8 mouse cellular contexts compared by ENCODE assay signal in genomic region chr14:79562745-79563144, GRCm38 (mm10). TPM values are rescaled to one million over a fixed set of nuclear protein-coding genes. Genes with fewer than 3 reads are reported as not detected.
DNase-seq lines count a peak whose midpoint lies in the region; ATAC-seq and TF ChIP-seq lines count a peak whose summit lies in the region.

No protein-coding gene starts in this region.

- H3K27ac ChIP-seq in layer of hippocampus, adult 2 months = peak overlapping the region; percentile 12; the same call in 1 of the 2 replicates
- peak overlapping the region; percentile 53; the same call in 1 of the 2 replicates for H3K27ac ChIP-seq in ES-Bruce4 (ENCODE audit: insufficient read depth, low read length)
- H3K27ac ChIP-seq in intestine, embryonic 16.5 days (ENCODE audit: low read length) = 0 out of 2 replicates have a peak overlapping the region, but pooled peaks have one; percentile 15

- H3K9ac ChIP-seq in ES-Bruce4 (ENCODE audit: low read depth, poor library complexity, severe bottlenecking) = no peak overlapping the region
- no peak overlapping the region for H3K9ac ChIP-seq in intestine, embryonic 16.5 days (ENCODE audit: low read depth, low read length)

- TF ChIP-seq EP300 in ES-Bruce4 (IDR thresholded peaks at IDR 0.05; ENCODE audit: insufficient read depth, low read depth, low read length) = no peak

- H3K36me3 ChIP-seq in ES-Bruce4 (ENCODE audit: control insufficient read depth, insufficient read depth, low read length, poor library complexity, severe bottlenecking) = no peaks in the 10 kb centered on the region
- peaks cover 9% of the 10 kb centered on the region for H3K36me3 ChIP-seq in intestine, embryonic 16.5 days (ENCODE audit: control insufficient read depth, insufficient read depth, low read length)

- ATAC-seq in intestine, embryonic 16.5 days = peak; percentile 49

- whole genome bisulfite sequencing in intestine, embryonic 16.5 days = 8% methylated on average over 5 of the region's 5 CpGs

- peaks cover 4% of the 10 kb centered on the region for H3K4me1 ChIP-seq in ES-Bruce4 (ENCODE audit: control insufficient read depth, insufficient read depth, low read length)
- H3K4me1 ChIP-seq in intestine, embryonic 16.5 days (ENCODE audit: control insufficient read depth, insufficient read depth, low read length) = 0 out of 2 replicates have a peak, but pooled peaks cover under 1% of the 10 kb centered on the region

- H3K4me2 ChIP-seq in intestine, embryonic 16.5 days (ENCODE audit: low read depth, low read length) = no peak overlapping the region

- DNase-seq in layer of hippocampus, adult 2 months (ENCODE audit: low spot score in 2 of 2) = peak in 1 of 2 experiments; percentile 4
- DNase-seq in layer of hippocampus, adult 9-10 months (ENCODE audit: low spot score) = no peak
- peak; percentile 44 for DNase-seq in c-Kit-positive CD71-positive TER-119-positive erythroid progenitor cells, embryonic 14.5 days (ENCODE audit: low spot score)
- DNase-seq in gastrocnemius, adult 18-20 months (ENCODE audit: low spot score) = peak; percentile 61
- DNase-seq in lung, adult 18-20 months = peak; percentile 69 to 77
- peak; percentile 28 for DNase-seq in spleen, adult 12 weeks (ENCODE audit: low spot score)

- H3K4me3 ChIP-seq in layer of hippocampus, adult 2 months = no peak overlapping the region
- H3K4me3 ChIP-seq in ES-Bruce4 (ENCODE audit: low read depth, low read length) = no peak overlapping the region
- no peak overlapping the region for H3K4me3 ChIP-seq in intestine, embryonic 16.5 days (ENCODE audit: low read length)

- H3K9me3 ChIP-seq in ES-Bruce4 (replicated peaks; ENCODE audit: control insufficient read depth, insufficient read depth, low read length, poor library complexity, severe bottlenecking) = no peaks in the 10 kb centered on the region
- no peaks in the 10 kb centered on the region for H3K9me3 ChIP-seq in intestine, embryonic 16.5 days (ENCODE audit: control insufficient read depth, low read length)

- no peaks in the 10 kb centered on the region for H3K27me3 ChIP-seq in ES-Bruce4 (ENCODE audit: control insufficient read depth, insufficient read depth, low read length, poor library complexity, severe bottlenecking)
- H3K27me3 ChIP-seq in intestine, embryonic 16.5 days (replicated peaks; ENCODE audit: control insufficient read depth, insufficient read depth, low read length) = no peaks in the 10 kb centered on the region

- peak; percentile 82 for TF ChIP-seq CTCF in layer of hippocampus, adult 2 months (conservative IDR thresholded peaks at IDR 0.05)
- TF ChIP-seq CTCF in ES-Bruce4 (IDR thresholded peaks at IDR 0.05; ENCODE audit: low read depth, low read length) = peak; percentile 63

- TF ChIP-seq POLR2A in ES-Bruce4 (IDR thresholded peaks at IDR 0.05; ENCODE audit: insufficient read depth, low read length) = no peak

RNA-seq across cellular contexts. Expression of gene Sugt1, which starts 24.7 kb away (rescaled TPM):
- total RNA-seq in layer of hippocampus, adult 2 months (2021) = 10 to 100 TPM; 89.7 to 92.1 TPM
- 256 and 265 TPM in 2 replicates for polyA plus RNA-seq in ES-Bruce4 (2011; ENCODE audit: insufficient read depth, insufficient read length, low read depth, missing spikeins)
- total RNA-seq in gastrocnemius, adult 18-20 months (2021) = 100 to 1,000 TPM; 108 to 112 TPM
- polyA plus RNA-seq in intestine, embryonic 16.5 days (2015; fragmentation: Nextera tagmentation; extraction: Ambion mirVana) = 96.1 and 105 TPM in 2 replicates
